Mouse (Mus musculus): Measurements from ENCODE around the gene Ptpa.

DNA sequence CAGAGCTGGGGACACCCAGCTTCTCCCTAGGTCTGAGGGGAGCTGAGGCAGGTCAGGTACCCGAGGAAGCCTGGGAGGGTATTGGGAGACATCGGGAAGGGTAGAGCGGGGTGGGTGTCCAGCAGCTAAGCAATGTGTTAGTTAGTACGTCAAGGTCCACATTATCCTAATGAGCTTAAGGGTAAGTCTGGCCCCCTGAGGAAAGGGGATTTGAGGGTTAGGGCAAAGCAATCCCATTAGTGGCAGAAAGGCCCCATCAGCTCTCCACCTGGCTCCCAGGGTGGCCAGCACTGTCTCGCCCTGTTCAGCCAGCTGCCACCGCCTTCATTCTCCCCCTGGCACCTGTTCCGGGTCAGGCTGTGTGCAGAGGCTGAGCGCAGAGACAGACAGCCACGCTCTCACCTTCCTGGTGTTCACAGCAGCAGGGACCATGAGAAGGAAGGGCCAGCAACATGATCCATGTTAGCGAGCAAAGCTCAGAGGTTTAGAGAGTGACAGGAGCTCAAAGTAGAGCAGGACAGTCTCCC lies 17.8 kb upstream of the Ptpa start:
- TF ChIP-seq POLR2A (IDR thresholded peaks at IDR 0.05; ENCODE audit: low read depth, low read length), result no peak
- no peak for TF ChIP-seq CTCF (IDR thresholded peaks at IDR 0.05; ENCODE audit: borderline replicate concordance, insufficient read depth, low read length)
